Comparison of ENCODE assay signal across 24 mouse cellular contexts in the genomic region with DNA sequence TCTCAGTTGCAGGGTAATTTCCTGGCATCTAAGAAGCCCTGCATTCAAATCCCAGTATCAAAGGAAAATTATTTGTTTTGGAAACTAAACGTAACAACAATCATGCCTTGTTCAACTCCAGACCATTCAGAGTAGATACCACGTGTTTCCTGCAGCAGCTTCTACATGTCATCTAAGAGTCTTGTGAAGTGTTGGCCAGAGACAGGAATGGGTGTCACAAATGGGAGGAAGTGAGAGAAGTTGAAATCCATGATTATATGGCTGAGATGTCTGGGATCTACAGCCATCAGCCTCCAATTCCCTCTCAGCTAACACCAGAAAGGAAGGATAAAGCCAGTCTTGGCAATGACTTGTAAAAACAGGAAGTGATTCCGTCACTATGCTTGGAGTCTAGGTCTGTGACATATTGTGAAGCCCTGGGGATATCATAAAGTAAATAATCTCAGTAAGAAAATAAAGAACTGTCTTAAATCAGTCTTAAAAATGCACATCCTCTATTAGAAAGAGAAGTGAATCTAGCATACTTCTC.
DNase-seq lines count a peak whose midpoint lies in the region; ATAC-seq and TF ChIP-seq lines count a peak whose summit lies in the region.
"Had no signal": no experiment of that assay in that cellular context is flagged by ENCODE, and none has a peak within 500 bp of the region (broad histone marks: within the 10 kb centered on the region; RNA-seq: fewer than 3 reads in every experiment).

No protein-coding gene starts in this region.

- no peak overlapping the region for H3K27ac ChIP-seq in lung, embryonic 14.5 days (ENCODE audit: low read depth)
- peak overlapping the region in 1 of 2 experiments; percentile 46; a peak in 1 of 4 replicates for H3K27ac ChIP-seq in heart, embryonic 14.5 days (replicated peaks in 1 of 2; ENCODE audit: control insufficient read depth in 1 of 2, insufficient read depth in 1 of 2, low read depth in 2 of 2, low read length in 2 of 2)
- H3K27ac ChIP-seq in heart, embryonic 16.5 days (ENCODE audit: low read length): no peak overlapping the region
- H3K27ac ChIP-seq: hindbrain, embryonic 14.5 days; liver, embryonic 12.5 days had no signal

- no peak overlapping the region for H3K9ac ChIP-seq in lung, embryonic 14.5 days
- no peak overlapping the region for H3K9ac ChIP-seq in heart, embryonic 14.5 days (ENCODE audit: low read length)
- H3K9ac ChIP-seq in heart, embryonic 16.5 days (ENCODE audit: low read length): no peak overlapping the region
- H3K9ac ChIP-seq: hindbrain, embryonic 14.5 days; liver, embryonic 12.5 days; liver, postnatal 0 days had no signal

- peak; percentile 21; the same call in 1 of the 2 replicates for ATAC-seq in lung, embryonic 14.5 days (ENCODE audit: insufficient read depth)
- peak; percentile 59; the same call in 1 of the 2 replicates for ATAC-seq in heart, embryonic 14.5 days (ENCODE audit: insufficient number of reproducible peaks, insufficient read depth, low FRiP score, low read depth)
- peak; percentile 63 for ATAC-seq in heart, embryonic 16.5 days (replicated peaks; ENCODE audit: extremely low read depth, insufficient read depth, low FRiP score)
- ATAC-seq: activated CD4-positive, CD25-positive, alpha-beta regulatory T cell, adult 4 months; forebrain, embryonic 14.5 days; intestine, postnatal 0 days; liver, embryonic 12.5 days; liver, postnatal 0 days had no signal

- no peak overlapping the region for H3K4me2 ChIP-seq in lung, embryonic 14.5 days
- no peak overlapping the region for H3K4me2 ChIP-seq in heart, embryonic 14.5 days (ENCODE audit: low read length)
- no peak overlapping the region for H3K4me2 ChIP-seq in heart, embryonic 16.5 days (ENCODE audit: low read depth, low read length)
- H3K4me2 ChIP-seq: hindbrain, embryonic 14.5 days; liver, embryonic 12.5 days had no signal

- no peaks in the 10 kb centered on the region for H3K36me3 ChIP-seq in lung, embryonic 14.5 days (ENCODE audit: insufficient read depth)
- H3K36me3 ChIP-seq in heart, embryonic 14.5 days (ENCODE audit: control insufficient read depth, insufficient read depth, low read length): no peaks in the 10 kb centered on the region
- H3K36me3 ChIP-seq in heart, embryonic 16.5 days (ENCODE audit: control insufficient read depth, insufficient read depth): no peaks in the 10 kb centered on the region
- H3K36me3 ChIP-seq: liver, embryonic 12.5 days had no signal

- no peaks in the 10 kb centered on the region for H3K27me3 ChIP-seq in lung, embryonic 14.5 days (ENCODE audit: insufficient read depth, low read length)
- no peaks in the 10 kb centered on the region for H3K27me3 ChIP-seq in heart, embryonic 14.5 days (ENCODE audit: control insufficient read depth, insufficient read depth, low read length)
- H3K27me3 ChIP-seq in heart, embryonic 16.5 days (ENCODE audit: control insufficient read depth, insufficient read depth, low read length): no peaks in the 10 kb centered on the region
- H3K27me3 ChIP-seq: liver, embryonic 12.5 days had no signal

- TF ChIP-seq CTCF in lung, embryonic 14.5 days (IDR thresholded peaks at IDR 0.05; ENCODE audit: low read depth): no peak

- DNase-seq in heart, adult 9 months (ENCODE audit: low spot score in 2 of 2): peak; percentile 2 to 17
- DNase-seq in heart, postnatal 25 days (ENCODE audit: low spot score): no peak
- peak; percentile 50 for DNase-seq in lung, embryonic 14.5 days
- DNase-seq in lung, postnatal 25 days (ENCODE audit: low spot score): no peak
- DNase-seq in cerebellum, postnatal 25 days: no peak
- DNase-seq: adrenal gland, adult 2 months; adrenal gland, postnatal 36 days; B cell, adult 2 months; cerebellum, adult 18-20 months; cerebellum, postnatal 14 days; gastrocnemius, postnatal 25 days; layer of hippocampus, postnatal 36 days; left cerebral cortex, postnatal 4 days; liver, postnatal 0 days; midbrain, embryonic 14.5 days; thymus, adult 2 months; thymus, postnatal 36 days had no signal

- H3K4me1 ChIP-seq in lung, embryonic 14.5 days (ENCODE audit: insufficient read depth): no peaks in the 10 kb centered on the region
- no peaks in the 10 kb centered on the region for H3K4me1 ChIP-seq in heart, embryonic 14.5 days (ENCODE audit: control insufficient read depth in 2 of 2, insufficient read depth in 2 of 2, low read length in 2 of 2)
- H3K4me1 ChIP-seq in heart, embryonic 16.5 days (ENCODE audit: control insufficient read depth, insufficient read depth, low read length): no peaks in the 10 kb centered on the region
- H3K4me1 ChIP-seq: liver, embryonic 12.5 days had no signal

- no peak overlapping the region for H3K4me3 ChIP-seq in lung, embryonic 14.5 days (ENCODE audit: low read depth, low read length)
- no peak overlapping the region for H3K4me3 ChIP-seq in heart, embryonic 14.5 days (ENCODE audit: control insufficient read depth in 1 of 2, insufficient read depth in 1 of 2, low read depth in 1 of 2, low read length in 2 of 2)
- H3K4me3 ChIP-seq in heart, embryonic 16.5 days (ENCODE audit: low read length): no peak overlapping the region
- H3K4me3 ChIP-seq: liver, embryonic 12.5 days had no signal

- no peaks in the 10 kb centered on the region for H3K9me3 ChIP-seq in lung, embryonic 14.5 days (ENCODE audit: low read depth, low read length)
- H3K9me3 ChIP-seq in heart, embryonic 14.5 days (ENCODE audit: control insufficient read depth, low read length): no peaks in the 10 kb centered on the region
- no peaks in the 10 kb centered on the region for H3K9me3 ChIP-seq in heart, embryonic 16.5 days (replicated peaks; ENCODE audit: control insufficient read depth, low read length)
- H3K9me3 ChIP-seq: liver, embryonic 12.5 days had no signal

- intact Hi-C loops in heart, postnatal 25 days (cut with DNase I): no loop called here

- WGBS in lung, embryonic 14.5 days: 41% methylated on average over 3 of the region's 3 CpGs
- 43% methylated on average over 3 of the region's 3 CpGs for WGBS in heart, embryonic 14.5 days
- WGBS in heart, embryonic 16.5 days: 45% methylated on average over 3 of the region's 3 CpGs

Comparison
In these comparisons a context has a peak if more than half of its experiments do, and no peak if none do; other contexts are left out.
1. DNase-seq: peak in heart, adult 9 months (2 of 2) and lung, embryonic 14.5 days (single experiment); none in heart, postnatal 25 days (single experiment), lung, postnatal 25 days (single experiment) and cerebellum, postnatal 25 days (0 of 2).
2. Peak in every context shown above with its lines, with median percentiles within 50 percentile points of each other: ATAC-seq.